Mouse (Mus musculus) embryonic facial prominence, embryonic 12.5 days (tissue): Measurements from ENCODE around the gene Rrp1. TPM values are rescaled to one million over a fixed set of nuclear protein-coding genes. Genes with fewer than 3 reads are reported as not detected.

Experiments used
- ATAC-seq: fragments of 200-750 bp; cut with Nextera tagmentation; 2 replicates; pipeline ENCODE4 v1.8.0; 2017; ENCODE audit not compliant: insufficient number of reproducible peaks, insufficient read depth, low FRiP score, low TSS enrichment
- H3K27ac ChIP-seq: fragments of 300-500 bp; sonication (generic); 2 replicates; pipeline ENCODE4 v1.5.1; 2016; ENCODE audit warnings: mild to moderate bottlenecking
- H3K27me3 ChIP-seq: fragments of 300-500 bp; sonication (generic); 2 replicates; pipeline ENCODE4 v1.6.1; 2016; ENCODE audit warnings: mild to moderate bottlenecking, moderate library complexity
- H3K36me3 ChIP-seq: fragments of 300-500 bp; sonication (generic); 2 replicates; pipeline ENCODE4 v1.6.1; 2016; ENCODE audit warnings: mild to moderate bottlenecking
- H3K4me1 ChIP-seq: fragments of 300-500 bp; sonication (generic); 2 replicates; pipeline ENCODE4 v1.6.1; 2016
- H3K4me2 ChIP-seq: fragments of 300-500 bp; sonication (generic); replicated peaks from 2 replicates; pipeline ENCODE4 v1.6.1; 2016; ENCODE audit warnings: mild to moderate bottlenecking, moderate library complexity
- H3K4me3 ChIP-seq: fragments of 300-500 bp; sonication (generic); 2 replicates; pipeline ENCODE4 v1.5.1; 2016; ENCODE audit warnings: mild to moderate bottlenecking
- H3K9ac ChIP-seq: fragments of 300-500 bp; sonication (generic); 2 replicates; pipeline ENCODE4 v1.6.1; 2016; ENCODE audit warnings: mild to moderate bottlenecking, moderate library complexity
- H3K9me3 ChIP-seq: fragments of 300-500 bp; sonication (generic); 2 replicates; pipeline ENCODE4 v1.6.1; 2016; ENCODE audit warnings: mild to moderate bottlenecking, moderate library complexity
- WGBS: fragments of 180-500 bp; shearing (Covaris S2); methylation state at CpG from one replicate; pipeline ENCODE4 v1.1.7; 2016; 5-methylcytosine and 5-hydroxymethylcytosine counted together
- polyA plus RNA-seq: library from polyadenylated mRNA; unstranded; fragments of >200 nt; fragmentation: Nextera tagmentation; extraction: Ambion mirVana; gene quantifications from 2 replicates; pipeline ENCODE4 v1.2.1, GENCODE M21; 2016

Gene Rrp1
- polyA plus RNA-seq, 1 experiment from 2014 or later, result 323 TPM

DNA sequence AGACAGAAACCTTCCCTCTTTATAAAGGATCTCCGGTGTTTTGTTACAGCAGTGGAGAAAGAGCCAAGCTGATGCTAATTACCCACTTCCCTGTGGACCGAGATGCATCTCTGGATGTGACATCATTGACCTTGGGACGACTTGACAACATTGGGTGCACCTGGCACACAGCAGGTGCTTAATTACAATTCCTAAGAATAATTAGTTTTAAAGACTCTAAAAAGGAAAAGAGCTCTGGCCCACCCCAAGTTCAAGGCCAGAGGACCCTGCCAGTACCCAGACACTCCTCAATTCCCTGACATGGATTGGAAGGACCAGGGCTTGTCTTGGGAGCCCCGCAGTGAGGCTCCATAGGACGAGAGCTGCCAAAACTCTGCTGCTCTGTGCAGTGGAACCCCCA lies 28.8 kb upstream of the Rrp1 start:
- H3K4me3 ChIP-seq, result no peak overlapping the region
- H3K27me3 ChIP-seq, result no peaks in the 10 kb centered on the region
- ATAC-seq, result no peak
- no peaks in the 10 kb centered on the region for H3K9me3 ChIP-seq
- H3K4me1 ChIP-seq, result no peaks in the 10 kb centered on the region
- no peak overlapping the region for H3K9ac ChIP-seq
- H3K27ac ChIP-seq, result no peak overlapping the region
- H3K4me2 ChIP-seq, result no peak overlapping the region
- 83% methylated on average over 5 of the region's 5 CpGs for WGBS
- peaks cover 22% of the 10 kb centered on the region for H3K36me3 ChIP-seq

DNA sequence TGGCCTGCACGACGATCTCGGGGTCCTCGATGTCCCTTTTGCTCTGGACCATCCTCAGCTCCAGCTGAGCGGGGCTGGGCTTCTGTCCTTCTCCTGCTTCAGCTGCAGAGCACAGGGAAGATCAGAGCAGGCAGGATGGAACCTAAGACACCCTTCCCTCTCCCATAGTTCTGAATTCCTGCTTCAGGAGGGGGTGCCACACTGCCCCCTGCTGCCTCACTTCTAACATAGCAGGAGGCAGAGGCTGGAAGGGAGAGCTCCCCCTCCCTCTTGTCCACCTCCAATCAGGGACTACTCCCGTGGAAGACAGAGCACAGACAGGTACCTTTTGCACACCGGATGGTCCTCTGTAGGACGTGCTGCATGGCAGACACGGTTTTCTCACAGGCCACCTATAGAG lies 28.0 kb upstream of the Rrp1 start:
- Histone ChIP-seq H3K4me3 (no peak overlapping the region), H3K36me3 (peaks cover 18% of the 10 kb centered on the region; the same call in 1 of the 2 replicates), H3K27ac (no peak overlapping the region), H3K9ac (no peak overlapping the region), H3K9me3 (no peaks in the 10 kb centered on the region), H3K4me1 (no peaks in the 10 kb centered on the region), H3K27me3 (no peaks in the 10 kb centered on the region), H3K4me2 (no peak overlapping the region)
- WGBS, result 68% methylated on average over 9 of the region's 9 CpGs
- ATAC-seq, result no peak

DNA sequence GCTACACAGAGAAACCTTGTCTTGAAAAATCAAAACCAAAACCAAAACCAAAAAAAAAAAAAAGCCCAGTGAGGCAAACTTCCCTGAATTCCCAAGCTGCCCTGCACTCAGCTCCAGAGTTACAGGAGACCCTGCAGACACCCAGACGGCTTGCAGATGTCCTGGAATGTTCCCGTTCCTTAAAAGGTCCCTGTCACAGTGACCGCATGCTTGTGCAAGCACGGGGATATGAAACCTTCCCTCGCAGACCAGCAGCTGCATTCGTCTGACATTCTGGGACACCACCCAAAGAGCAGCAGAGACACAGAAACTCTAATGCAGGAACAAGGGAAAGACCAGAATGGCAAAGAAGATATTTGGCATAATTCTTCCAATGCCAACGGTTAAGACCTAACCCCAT lies 27.1 kb upstream of the Rrp1 start:
- ATAC-seq, result no peak
- H3K27ac ChIP-seq, result no peak overlapping the region
- no peaks in the 10 kb centered on the region for H3K4me1 ChIP-seq
- H3K27me3 ChIP-seq, result no peaks in the 10 kb centered on the region
- no peak overlapping the region for H3K4me3 ChIP-seq
- no peaks in the 10 kb centered on the region for H3K9me3 ChIP-seq
- WGBS, result 86% methylated on average over 7 of the region's 7 CpGs
- no peak overlapping the region for H3K4me2 ChIP-seq
- peaks cover 18% of the 10 kb centered on the region; the same call in 1 of the 2 replicates for H3K36me3 ChIP-seq
- H3K9ac ChIP-seq, result no peak overlapping the region

DNA sequence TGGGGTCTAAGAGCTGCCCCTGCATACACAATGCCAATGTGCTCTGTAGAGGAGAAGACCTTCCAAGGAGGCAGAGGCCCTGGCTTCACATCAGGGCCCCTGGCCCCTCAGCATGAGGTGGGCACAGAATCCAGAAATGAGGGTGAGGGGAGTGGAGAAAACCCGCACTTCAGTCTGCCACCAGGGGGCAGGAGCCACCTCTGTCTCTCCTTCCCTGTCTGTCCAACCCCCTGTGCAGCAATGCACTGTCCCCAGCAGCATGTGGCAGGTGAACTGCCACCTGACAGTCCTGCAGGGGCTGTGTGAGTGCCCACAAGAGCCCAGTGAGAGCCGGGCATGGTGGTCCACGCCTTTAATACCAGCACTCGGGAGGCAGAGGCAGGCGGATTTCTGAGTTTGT lies 26.7 kb upstream of the Rrp1 start:
- Histone ChIP-seq H3K36me3 (peaks cover 18% of the 10 kb centered on the region; the same call in 1 of the 2 replicates), H3K27me3 (no peaks in the 10 kb centered on the region), H3K4me1 (no peaks in the 10 kb centered on the region), H3K9me3 (no peaks in the 10 kb centered on the region), H3K4me2 (no peak overlapping the region), H3K27ac (no peak overlapping the region), H3K9ac (no peak overlapping the region), H3K4me3 (no peak overlapping the region)
- ATAC-seq, result no peak
- WGBS, result 58% methylated on average over 5 of the region's 5 CpGs

DNA sequence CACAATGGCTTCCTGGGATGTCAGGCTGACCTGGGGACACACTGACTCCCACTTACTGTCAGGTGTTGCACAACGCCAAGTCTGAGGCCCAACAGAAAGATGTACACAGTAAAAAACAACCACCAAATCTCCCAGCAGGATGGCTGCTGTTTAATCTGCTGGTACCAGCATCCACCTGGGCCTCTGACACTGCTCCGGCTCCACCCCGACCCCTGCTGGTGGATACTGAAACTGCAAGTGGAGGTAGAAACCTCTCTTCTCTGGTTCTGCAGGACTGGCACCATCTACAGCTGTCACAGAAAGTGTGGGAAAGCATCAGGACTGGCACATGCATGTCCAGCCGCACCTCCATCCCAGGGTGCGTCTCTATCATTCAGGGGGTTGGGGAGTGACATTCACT lies 25.3 kb upstream of the Rrp1 start:
- Histone ChIP-seq H3K27ac (no peak overlapping the region), H3K4me2 (no peak overlapping the region), H3K36me3 (peaks cover 11% of the 10 kb centered on the region; the same call in 1 of the 2 replicates), H3K4me3 (no peak overlapping the region), H3K9me3 (no peaks in the 10 kb centered on the region), H3K27me3 (no peaks in the 10 kb centered on the region), H3K9ac (no peak overlapping the region), H3K4me1 (no peaks in the 10 kb centered on the region)
- ATAC-seq, result no peak
- WGBS, result 16% methylated on average over 5 of the region's 5 CpGs

DNA sequence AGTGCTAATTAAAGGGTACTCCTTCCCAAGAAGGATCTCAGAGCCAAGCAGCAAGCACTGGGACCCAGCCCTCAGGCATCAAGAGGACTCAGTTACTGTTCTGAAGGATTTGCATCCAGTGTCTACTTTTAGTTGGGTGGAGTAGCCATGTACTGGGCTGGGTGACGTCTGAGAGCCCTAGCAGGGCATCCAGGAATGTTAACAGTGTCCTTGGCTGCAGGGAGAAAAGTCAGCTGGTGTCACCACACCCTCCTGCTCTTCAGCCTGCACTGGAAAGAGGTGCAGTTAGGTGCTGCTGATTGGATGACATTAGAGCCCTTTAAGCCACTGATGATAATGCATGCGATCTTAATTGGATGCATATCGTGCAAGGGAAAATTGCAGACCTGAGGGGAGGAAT lies 20.0 kb upstream of the Rrp1 start:
- H3K36me3 ChIP-seq, result peaks cover 10% of the 10 kb centered on the region
- no peak overlapping the region for H3K9ac ChIP-seq
- no peaks in the 10 kb centered on the region for H3K9me3 ChIP-seq
- H3K27ac ChIP-seq, result no peak overlapping the region
- no peaks in the 10 kb centered on the region for H3K4me1 ChIP-seq
- H3K4me3 ChIP-seq, result no peak overlapping the region
- no peaks in the 10 kb centered on the region for H3K27me3 ChIP-seq
- no peak for ATAC-seq
- 65% methylated on average over 3 of the region's 3 CpGs for WGBS
- no peak overlapping the region for H3K4me2 ChIP-seq

DNA sequence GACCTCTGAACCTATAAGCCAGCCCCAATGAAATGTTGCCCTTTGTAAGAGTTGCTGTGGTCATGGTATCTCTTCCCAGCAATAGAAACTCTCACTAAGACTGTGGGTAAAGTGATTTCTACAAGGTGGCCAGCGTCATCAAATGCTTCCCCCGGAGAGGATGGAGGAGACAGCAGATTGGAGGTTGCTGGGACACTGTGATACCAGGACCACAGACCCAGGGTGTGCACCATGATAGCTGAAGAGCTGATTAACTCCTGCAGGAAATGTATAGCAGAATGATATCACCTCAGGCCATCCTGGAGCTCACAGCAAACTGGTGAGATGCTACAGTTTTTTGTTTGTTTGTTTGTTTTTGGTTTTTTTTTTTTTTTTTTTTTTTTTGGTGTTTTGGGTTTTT lies 16.9 kb upstream of the Rrp1 start:
- peaks cover 11% of the 10 kb centered on the region for H3K4me1 ChIP-seq
- no peak overlapping the region for H3K4me2 ChIP-seq
- no peak overlapping the region for H3K9ac ChIP-seq
- no peak overlapping the region for H3K27ac ChIP-seq
- no peak for ATAC-seq
- H3K36me3 ChIP-seq, result peaks cover 20% of the 10 kb centered on the region
- WGBS, result 92% methylated on average over 2 of the region's 2 CpGs
- no peaks in the 10 kb centered on the region for H3K27me3 ChIP-seq
- no peak overlapping the region for H3K4me3 ChIP-seq
- H3K9me3 ChIP-seq, result no peaks in the 10 kb centered on the region

DNA sequence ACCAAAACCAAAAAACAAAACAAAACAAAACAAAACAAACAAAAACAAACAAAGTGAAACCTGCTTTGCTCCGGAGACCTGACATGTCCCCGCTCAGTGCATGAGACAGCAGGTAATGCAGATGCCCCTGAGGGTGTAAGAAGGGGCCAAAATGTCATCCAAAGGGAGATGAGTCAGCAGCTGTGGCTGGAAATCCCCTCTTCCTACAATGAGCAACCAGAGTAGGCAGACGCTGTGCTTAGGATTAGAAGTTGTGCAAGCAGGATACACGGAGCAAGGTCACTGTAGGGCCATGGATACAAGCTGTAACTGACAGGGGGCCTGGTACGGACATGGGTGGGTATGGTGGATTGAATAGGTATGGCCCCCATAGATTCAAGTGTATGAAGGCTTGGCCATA lies 16.3 kb upstream of the Rrp1 start:
- 89% methylated on average over 5 of the region's 5 CpGs for WGBS
- Histone ChIP-seq H3K36me3 (peaks cover 20% of the 10 kb centered on the region), H3K9me3 (no peaks in the 10 kb centered on the region), H3K4me3 (no peak overlapping the region), H3K4me1 (peaks cover 11% of the 10 kb centered on the region), H3K27me3 (no peaks in the 10 kb centered on the region), H3K27ac (no peak overlapping the region), H3K4me2 (no peak overlapping the region), H3K9ac (no peak overlapping the region)
- ATAC-seq, result no peak

DNA sequence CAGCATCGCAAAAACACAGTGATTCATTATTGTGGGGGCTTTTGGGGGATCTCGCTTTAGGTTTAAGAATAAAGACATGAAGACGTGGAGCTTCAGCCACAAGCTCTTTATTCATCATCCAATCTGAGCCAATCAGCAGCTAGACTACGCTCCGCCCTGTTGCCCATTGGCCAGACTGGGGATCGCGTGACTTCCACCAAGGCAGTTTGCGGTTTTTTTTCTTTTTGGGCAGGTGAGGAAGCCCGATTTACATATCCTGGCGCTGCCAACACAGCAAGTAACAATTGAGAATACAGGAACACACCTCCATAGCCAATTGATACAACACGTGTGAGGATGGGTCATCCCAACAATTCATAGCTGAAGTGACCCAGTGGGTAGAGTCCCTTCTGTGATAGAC lies 15.2 kb upstream of the Rrp1 start:
- Histone ChIP-seq H3K4me1 (peaks cover 11% of the 10 kb centered on the region), H3K9me3 (no peaks in the 10 kb centered on the region), H3K4me3 (no peak overlapping the region), H3K9ac (no peak overlapping the region), H3K36me3 (peaks cover 20% of the 10 kb centered on the region), H3K4me2 (no peak overlapping the region), H3K27me3 (no peaks in the 10 kb centered on the region), H3K27ac (no peak overlapping the region)
- no peak for ATAC-seq
- WGBS, result 91% methylated on average over 11 of the region's 11 CpGs

DNA sequence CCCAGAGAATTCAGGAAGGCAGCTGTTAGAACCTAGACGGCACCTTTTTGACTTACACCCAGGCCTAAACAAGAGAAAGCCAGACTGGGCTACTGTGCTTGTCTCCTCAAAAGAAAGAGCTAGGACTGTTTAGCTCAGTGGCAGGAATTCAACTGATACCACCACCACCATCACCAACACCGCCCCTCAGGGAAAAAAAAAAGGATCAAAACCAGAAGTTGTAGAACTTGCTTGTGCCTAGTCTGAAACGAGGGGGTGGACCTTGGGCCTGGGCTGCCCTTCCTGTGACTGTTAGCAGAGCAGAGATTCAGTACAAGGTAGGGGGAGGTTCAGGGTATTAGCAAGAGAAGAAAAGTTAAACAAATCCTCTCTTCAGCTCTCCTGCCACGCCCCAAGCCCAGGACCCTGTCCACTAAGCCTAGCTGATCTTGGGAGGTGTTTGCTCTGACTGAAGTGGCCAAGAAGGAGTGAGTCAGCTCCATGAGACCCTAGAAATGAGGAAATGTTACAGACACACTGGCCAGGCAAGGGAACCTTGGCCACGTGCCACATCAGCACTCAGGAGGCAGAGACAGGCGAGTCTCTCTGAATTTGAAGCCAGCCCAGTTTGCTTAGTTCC lies 13.4 kb upstream of the Rrp1 start:
- Histone ChIP-seq H3K27ac (0 out of 2 replicates have a peak overlapping the region, but pooled peaks have one; percentile 78), H3K4me1 (peaks cover 11% of the 10 kb centered on the region), H3K4me3 (peak overlapping the region; percentile 86), H3K4me2 (peak overlapping the region; percentile 72), H3K9ac (peak overlapping the region; percentile 86), H3K36me3 (peaks cover 20% of the 10 kb centered on the region), H3K9me3 (no peaks in the 10 kb centered on the region), H3K27me3 (no peaks in the 10 kb centered on the region)
- 40% methylated on average over 6 of the region's 6 CpGs for WGBS
- ATAC-seq, result no peak

DNA sequence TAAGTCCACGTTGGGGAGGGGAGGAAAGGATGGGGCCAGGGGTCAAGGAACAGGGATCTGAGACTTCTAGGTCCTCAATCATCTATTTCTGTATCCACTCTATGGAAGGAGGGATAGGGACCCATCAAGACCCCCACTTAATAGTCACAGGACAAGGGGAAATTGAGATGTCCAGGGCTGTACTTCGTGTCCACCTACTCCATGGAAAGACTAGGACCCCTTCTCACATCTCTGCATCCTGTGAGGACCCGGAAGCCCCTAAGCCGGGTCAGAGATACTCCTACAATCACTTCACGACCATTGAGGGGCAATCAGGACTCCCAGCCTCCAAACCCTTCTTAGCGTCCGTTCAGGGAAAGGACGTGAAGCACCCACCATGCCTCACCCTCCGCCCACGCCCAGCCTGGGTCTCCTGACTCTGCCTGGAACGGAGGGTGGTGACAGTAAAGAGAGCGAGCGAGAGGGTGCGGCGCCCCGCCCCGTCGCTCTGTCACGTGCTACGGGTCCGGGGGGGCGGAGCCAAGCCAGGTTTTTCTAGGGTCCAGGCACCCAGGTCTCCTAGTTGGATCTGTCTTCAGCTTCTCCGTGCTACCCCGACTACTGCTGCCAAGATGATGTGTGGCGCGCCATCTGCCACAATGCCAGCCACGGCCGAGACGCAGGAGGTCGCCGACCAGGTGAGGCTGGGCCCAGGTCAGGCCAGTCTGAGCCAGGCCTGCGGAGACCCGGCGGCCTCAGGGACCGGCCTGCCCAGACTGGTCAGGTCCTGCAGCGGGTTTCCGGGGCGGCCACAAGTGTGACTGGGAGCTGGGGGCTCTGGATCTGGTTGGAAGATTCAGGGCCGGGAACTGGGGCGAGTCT lies 12.6 kb upstream of the Rrp1 start, which contains the start of gene Cstb:
TSS of gene Cstb (plus strand) at position 489 of the 861 bp plus-strand sequence.
- Histone ChIP-seq H3K4me2 (peak within 1 kb of the TSS; percentile 72), H3K9ac (peak within 1 kb of the TSS; percentile 86), H3K27ac (peak within 1 kb of the TSS; percentile 78), H3K4me3 (peak within 1 kb of the TSS; percentile 86), H3K27me3 (no peaks in the 10 kb centered on the region), H3K36me3 (peaks cover 20% of the 10 kb centered on the region), H3K4me1 (peaks cover 11% of the 10 kb centered on the region), H3K9me3 (no peaks in the 10 kb centered on the region)
- ATAC-seq, result peak; percentile 86
- WGBS, result 2% methylated on average over 40 of the region's 40 CpGs

DNA sequence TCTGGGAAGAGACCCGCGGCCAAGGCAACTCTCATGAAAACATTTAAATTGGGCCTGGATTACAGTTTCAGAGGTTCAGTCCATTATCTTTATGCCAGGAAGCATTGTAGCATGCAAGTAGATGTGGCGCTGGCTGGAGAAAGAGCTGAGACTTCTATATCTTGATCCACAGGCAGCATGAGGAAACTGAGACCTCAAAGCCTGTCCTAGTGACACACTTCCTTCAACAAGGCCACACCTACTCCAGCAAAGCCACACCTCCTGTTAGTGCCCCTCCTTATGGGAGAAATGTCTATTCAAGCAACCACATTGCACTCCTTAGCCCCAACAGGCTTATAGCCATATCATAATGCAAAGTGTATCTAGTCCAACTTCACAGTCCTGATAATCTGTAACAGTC lies 9.8 kb upstream of the Rrp1 start:
- Histone ChIP-seq H3K36me3 (peaks cover 7% of the 10 kb centered on the region), H3K9ac (no peak overlapping the region), H3K9me3 (no peaks in the 10 kb centered on the region), H3K27me3 (no peaks in the 10 kb centered on the region), H3K4me2 (no peak overlapping the region), H3K27ac (no peak overlapping the region), H3K4me3 (no peak overlapping the region), H3K4me1 (peaks cover 11% of the 10 kb centered on the region)
- 89% methylated on average over 3 of the region's 3 CpGs for WGBS
- ATAC-seq, result no peak
